ENCODE assay signal across 8 mouse cellular contexts in genomic region chr4:139684639-139685017, GRCm38 (mm10). TPM values are rescaled to one million over a fixed set of nuclear protein-coding genes. Genes with fewer than 3 reads are reported as not detected.
DNase-seq lines count a peak whose midpoint lies in the region; ATAC-seq and TF ChIP-seq lines count a peak whose summit lies in the region.

No protein-coding gene starts in this region.

- intact Hi-C loops in gastrocnemius, adult 2 months (cut with DNase I): loop anchor here (1.0 kb wide), 1 partner anchor 174 kb away; no protein-coding TSS in a partner anchor

- DNase-seq in cerebellum, adult 11 months: peak; percentile 26
- DNase-seq in CD4-positive helper T cell, adult 2 months (ENCODE audit: low read depth, low spot score): peak; percentile 18
- peak; percentile 36 for DNase-seq in c-Kit-positive CD71-negative TER-119-negative erythroid progenitor cells, embryonic 14.5 days (ENCODE audit: low read depth)
- peak; percentile 72 for DNase-seq in gastrocnemius, adult 2 months
- peak; percentile 84 to 85 for DNase-seq in layer of hippocampus, postnatal 10 days (ENCODE audit: low spot score in 2 of 2)
- peak; percentile 38 to 71 for DNase-seq in spleen, postnatal 10 days (ENCODE audit: low spot score in 2 of 2)

- no peak overlapping the region for H3K4me3 ChIP-seq in gastrocnemius, adult 2 months

- ATAC-seq in cerebellum, adult (ENCODE audit: insufficient number of reproducible peaks, low FRiP score, low TSS enrichment): no peak
- peak; percentile 52 for ATAC-seq in megakaryocyte progenitor cell, adult 5-6 weeks (replicated peaks; ENCODE audit: poor library complexity)

- peak; percentile 88 for TF ChIP-seq CTCF in gastrocnemius, adult 2 months (IDR thresholded peaks at IDR 0.05)

- H3K27ac ChIP-seq in gastrocnemius, adult 2 months: no peak overlapping the region

RNA-seq across cellular contexts. Expression of gene Tas1r2, which starts 31.3 kb away (rescaled TPM):
- not detected for total RNA-seq in gastrocnemius, adult 2 months (2021)
- not detected for total RNA-seq in layer of hippocampus, postnatal 10 days (2021)
- not detected in 2 replicates for total RNA-seq in megakaryocyte progenitor cell, adult 5-6 weeks (2015)
- total RNA-seq in megakaryocyte progenitor cell, adult 5-6 weeks (2017): not detected in 2 replicates

Comparison
In these comparisons a context has a peak if more than half of its experiments do, and no peak if none do; other contexts are left out.
1. DNase-seq: peak in every context shown above with its lines; median percentile 84 in layer of hippocampus, postnatal 10 days; 72 in gastrocnemius, adult 2 months; 54 in spleen, postnatal 10 days; 36 in c-Kit-positive CD71-negative TER-119-negative erythroid progenitor cells, embryonic 14.5 days; 26 in cerebellum, adult 11 months; 18 in CD4-positive helper T cell, adult 2 months.